Mouse (Mus musculus) kidney, postnatal 10 days (tissue): Measurements from ENCODE around the gene Cfap126.
"Not testable (repeated sequence)": the region's sequence is repeated elsewhere in the genome, so short reads cannot be mapped to it uniquely, and the experiment has no call there.

Experiments
- DNase-seq: peaks from one replicate; pipeline ENCODE4 v3.0.0; 2021; ENCODE audit warnings: mixed read lengths

Gene Cfap126

GRCm38 (mm10) chr1:171129251-171129650 is 15.5 kb downstream of the Cfap126 start:
- peak; percentile 74 for DNase-seq

GRCm38 (mm10) chr1:171130971-171131370 is 17.3 kb downstream of the Cfap126 start:
- no peak for DNase-seq

- no peak for DNase-seq
Observed at GRCm38 (mm10) chr1:171135600-171135999, 21.9 kb downstream of the Cfap126 start.

- not testable (repeated sequence) for DNase-seq
Observed at GRCm38 (mm10) chr1:171137486-171138155, 23.9 kb downstream of the Cfap126 start.

GRCm38 (mm10) chr1:171142981-171143380 is 29.3 kb downstream of the Cfap126 start:
- DNase-seq = not testable (repeated sequence)

GRCm38 (mm10) chr1:171149974-171150760 is 36.4 kb downstream of the Cfap126 start, which contains the start of the genes Sdhc and Mpz:
Gene Sdhc, minus strand, starts transcription at chr1:171150603.
Gene Mpz, plus strand, starts transcription at chr1:171150711.
- peak; percentile 97 for DNase-seq

- DNase-seq = peak; percentile 20
Observed at GRCm38 (mm10) chr1:171150838-171151391, 37.2 kb downstream of the Cfap126 start.

- peak; percentile 32 for DNase-seq
Observed at GRCm38 (mm10) chr1:171151966-171152365, 38.2 kb downstream of the Cfap126 start.

GRCm38 (mm10) chr1:171156644-171157043 is 42.9 kb downstream of the Cfap126 start:
- no peak for DNase-seq

GRCm38 (mm10) chr1:171157965-171158364 is 44.2 kb downstream of the Cfap126 start:
- DNase-seq = no peak

- DNase-seq = peak; percentile 38
Observed at GRCm38 (mm10) chr1:171159485-171159975, 45.8 kb downstream of the Cfap126 start.

- no peak for DNase-seq
Observed at GRCm38 (mm10) chr1:171162526-171162925, 48.8 kb downstream of the Cfap126 start.

GRCm38 (mm10) chr1:171164258-171164657 is 50.5 kb downstream of the Cfap126 start:
- peak; percentile 31 for DNase-seq

GRCm38 (mm10) chr1:171165629-171166345 is 52.1 kb downstream of the Cfap126 start:
- no peak for DNase-seq

GRCm38 (mm10) chr1:171168906-171169305 is 55.2 kb downstream of the Cfap126 start:
- no peak for DNase-seq

- DNase-seq = no peak
Observed at GRCm38 (mm10) chr1:171169913-171170312, 56.2 kb downstream of the Cfap126 start.

GRCm38 (mm10) chr1:171171138-171171537 is 57.4 kb downstream of the Cfap126 start:
- DNase-seq = no peak

- no peak for DNase-seq
Observed at GRCm38 (mm10) chr1:171172779-171173178, 59.1 kb downstream of the Cfap126 start.
